Mouse (Mus musculus): Measurements from ENCODE around the gene Fbxl19. TPM values are rescaled to one million over a fixed set of nuclear protein-coding genes. Genes with fewer than 3 reads are reported as not detected.

The Fbxl19 gene
- polyA plus RNA-seq, 1 experiment from 2014 or later: 1.1 TPM

GRCm38 (mm10) chr7:127750131-127751127, 6.1 kb downstream of the Fbxl19 start:
- WGBS: 83% methylated on average over 19 of the region's 19 CpGs
- TF ChIP-seq EP300 (optimal IDR thresholded peaks at IDR 0.05): no peak
- no peak for TF ChIP-seq CTCF (IDR thresholded peaks at IDR 0.05; ENCODE audit: low read depth)
- no peak overlapping the region for H3K4me3 ChIP-seq (ENCODE audit: low read depth, low read length)
- ATAC-seq (ENCODE audit: low FRiP score, low TSS enrichment) (no peak), DNase-seq (ENCODE audit: low spot score) (no peak)
- peaks cover 25% of the 10 kb centered on the region for H3K36me3 ChIP-seq (ENCODE audit: control insufficient read depth, insufficient read depth, low read length)
- no peak overlapping the region for H3K4me2 ChIP-seq (replicated peaks; ENCODE audit: low read depth)
- H3K9me3 ChIP-seq (ENCODE audit: control insufficient read depth, low read length): no peaks in the 10 kb centered on the region
- H3K9ac ChIP-seq (ENCODE audit: low read length): no peak overlapping the region
- peaks cover 4% of the 10 kb centered on the region for H3K4me1 ChIP-seq (replicated peaks; ENCODE audit: control insufficient read depth, insufficient read depth)
- no peaks in the 10 kb centered on the region for H3K27me3 ChIP-seq (ENCODE audit: control insufficient read depth, insufficient read depth, low read length)
- H3K27ac ChIP-seq (replicated peaks): no peak overlapping the region

- no peaks in the 10 kb centered on the region for H3K9me3 ChIP-seq (ENCODE audit: control insufficient read depth, low read length)
- no peak overlapping the region for H3K27ac ChIP-seq (replicated peaks)
- H3K9ac ChIP-seq (ENCODE audit: low read length): no peak overlapping the region
- DNase-seq (ENCODE audit: low spot score) (no peak), ATAC-seq (ENCODE audit: low FRiP score, low TSS enrichment) (no peak)
- H3K4me3 ChIP-seq (ENCODE audit: low read depth, low read length): no peak overlapping the region
- H3K27me3 ChIP-seq (ENCODE audit: control insufficient read depth, insufficient read depth, low read length): no peaks in the 10 kb centered on the region
- peaks cover 25% of the 10 kb centered on the region for H3K36me3 ChIP-seq (ENCODE audit: control insufficient read depth, insufficient read depth, low read length)
- WGBS: 91% methylated on average over 5 of the region's 5 CpGs
- no peak for TF ChIP-seq CTCF (IDR thresholded peaks at IDR 0.05; ENCODE audit: low read depth)
- TF ChIP-seq EP300 (optimal IDR thresholded peaks at IDR 0.05): no peak
- no peak overlapping the region for H3K4me2 ChIP-seq (replicated peaks; ENCODE audit: low read depth)
- H3K4me1 ChIP-seq (replicated peaks; ENCODE audit: control insufficient read depth, insufficient read depth): peaks cover 4% of the 10 kb centered on the region
These were observed 7.3 kb downstream of the Fbxl19 start for GRCm38 (mm10) chr7:127751619-127752018.

GRCm38 (mm10) chr7:127752069-127752468, 7.7 kb downstream of the Fbxl19 start:
- no peak for ATAC-seq (ENCODE audit: low FRiP score, low TSS enrichment)
- Histone ChIP-seq H3K4me2 (replicated peaks; ENCODE audit: low read depth) (no peak overlapping the region), H3K36me3 (ENCODE audit: control insufficient read depth, insufficient read depth, low read length) (peaks cover 25% of the 10 kb centered on the region), H3K9me3 (ENCODE audit: control insufficient read depth, low read length) (no peaks in the 10 kb centered on the region), H3K27me3 (ENCODE audit: control insufficient read depth, insufficient read depth, low read length) (no peaks in the 10 kb centered on the region), H3K27ac (replicated peaks) (no peak overlapping the region), H3K4me3 (ENCODE audit: low read depth, low read length) (no peak overlapping the region), H3K9ac (ENCODE audit: low read length) (no peak overlapping the region), H3K4me1 (replicated peaks; ENCODE audit: control insufficient read depth, insufficient read depth) (peaks cover 4% of the 10 kb centered on the region)
- no peak for DNase-seq (ENCODE audit: low spot score)
- TF ChIP-seq CTCF (IDR thresholded peaks at IDR 0.05; ENCODE audit: low read depth): no peak
- no peak for TF ChIP-seq EP300 (optimal IDR thresholded peaks at IDR 0.05)
- WGBS: 95% methylated on average over 27 of the region's 27 CpGs

- H3K4me2 ChIP-seq (replicated peaks; ENCODE audit: low read depth): no peak overlapping the region
- no peak for ATAC-seq (ENCODE audit: low FRiP score, low TSS enrichment)
These were observed 8.8 kb downstream of the Fbxl19 start for GRCm38 (mm10) chr7:127753158-127753557.

GRCm38 (mm10) chr7:127753741-127754140, 9.4 kb downstream of the Fbxl19 start:
- Histone ChIP-seq H3K27ac (replicated peaks) (no peak overlapping the region), H3K27me3 (ENCODE audit: control insufficient read depth, insufficient read depth, low read length) (no peaks in the 10 kb centered on the region), H3K4me2 (replicated peaks; ENCODE audit: low read depth) (no peak overlapping the region), H3K9me3 (ENCODE audit: control insufficient read depth, low read length) (no peaks in the 10 kb centered on the region), H3K9ac (ENCODE audit: low read length) (no peak overlapping the region), H3K4me3 (ENCODE audit: low read depth, low read length) (no peak overlapping the region), H3K36me3 (ENCODE audit: control insufficient read depth, insufficient read depth, low read length) (peaks cover 26% of the 10 kb centered on the region), H3K4me1 (replicated peaks; ENCODE audit: control insufficient read depth, insufficient read depth) (no peaks in the 10 kb centered on the region)
- no peak for TF ChIP-seq EP300 (optimal IDR thresholded peaks at IDR 0.05)
- TF ChIP-seq CTCF (IDR thresholded peaks at IDR 0.05; ENCODE audit: low read depth): no peak
- no peak for ATAC-seq (ENCODE audit: low FRiP score, low TSS enrichment)
- DNase-seq (ENCODE audit: low spot score): no peak
- WGBS: 77% methylated on average over 7 of the region's 7 CpGs

More at GRCm38 (mm10) chr7:127753158-127753557, 8.8 kb downstream of the Fbxl19 start:
- WGBS: 53% methylated on average over 5 of the region's 5 CpGs
- Histone ChIP-seq H3K9me3 (ENCODE audit: control insufficient read depth, low read length) (no peaks in the 10 kb centered on the region), H3K4me1 (replicated peaks; ENCODE audit: control insufficient read depth, insufficient read depth) (no peaks in the 10 kb centered on the region), H3K9ac (ENCODE audit: low read length) (no peak overlapping the region), H3K27ac (replicated peaks) (no peak overlapping the region), H3K36me3 (ENCODE audit: control insufficient read depth, insufficient read depth, low read length) (peaks cover 26% of the 10 kb centered on the region), H3K4me3 (ENCODE audit: low read depth, low read length) (no peak overlapping the region), H3K27me3 (ENCODE audit: control insufficient read depth, insufficient read depth, low read length) (no peaks in the 10 kb centered on the region)
- TF ChIP-seq CTCF (IDR thresholded peaks at IDR 0.05; ENCODE audit: low read depth) (no peak), EP300 (optimal IDR thresholded peaks at IDR 0.05) (no peak)
- no peak for DNase-seq (ENCODE audit: low spot score)

GRCm38 (mm10) chr7:127759716-127760115, 15.4 kb downstream of the Fbxl19 start:
- no peaks in the 10 kb centered on the region for H3K27me3 ChIP-seq (ENCODE audit: control insufficient read depth, insufficient read depth, low read length)
- TF ChIP-seq EP300 (optimal IDR thresholded peaks at IDR 0.05) (no peak), CTCF (IDR thresholded peaks at IDR 0.05; ENCODE audit: low read depth) (no peak)
- WGBS: 53% methylated on average over 6 of the region's 6 CpGs
- H3K4me2 ChIP-seq (replicated peaks; ENCODE audit: low read depth): no peak overlapping the region
- no peaks in the 10 kb centered on the region for H3K4me1 ChIP-seq (replicated peaks; ENCODE audit: control insufficient read depth, insufficient read depth)
- H3K36me3 ChIP-seq (ENCODE audit: control insufficient read depth, insufficient read depth, low read length): peaks cover 11% of the 10 kb centered on the region
- no peaks in the 10 kb centered on the region for H3K9me3 ChIP-seq (ENCODE audit: control insufficient read depth, low read length)
- H3K27ac ChIP-seq (replicated peaks): no peak overlapping the region; the same call in 1 of the 2 replicates
- no peak overlapping the region for H3K9ac ChIP-seq (ENCODE audit: low read length)
- no peak overlapping the region for H3K4me3 ChIP-seq (ENCODE audit: low read depth, low read length)
- no peak for ATAC-seq (ENCODE audit: low FRiP score, low TSS enrichment)
- DNase-seq (ENCODE audit: low spot score): no peak
